Mouse (Mus musculus): ENCODE data around the gene Mrpl30.

- TF ChIP-seq POLR2A (IDR thresholded peaks at IDR 0.05; ENCODE audit: low read depth, low read length) (no peak), POLR2AphosphoS2 (IDR thresholded peaks at IDR 0.05; ENCODE audit: low read depth, low read length) (no peak), ZMIZ1 (IDR thresholded peaks at IDR 0.05; ENCODE audit: low read depth, low read length) (no peak), CTCF (conservative IDR thresholded peaks at IDR 0.05 in 1 of 2, IDR thresholded peaks at IDR 0.05 in 1 of 2; ENCODE audit: low read depth in 2 of 2, low read length in 2 of 2) (no peak), MAFK (IDR thresholded peaks at IDR 0.05; ENCODE audit: insufficient replicate concordance, low read length) (no peak), JUN (IDR thresholded peaks at IDR 0.05; ENCODE audit: insufficient read depth, low read depth, low read length) (no peak)
These were observed 22.5 kb upstream of the Mrpl30 start for GRCm38 (mm10) chr1:37867684-37868322.
